Mouse (Mus musculus): Measurements from ENCODE around the gene Stk16. TPM values are rescaled to one million over a fixed set of nuclear protein-coding genes. Genes with fewer than 3 reads are reported as not detected.

The Stk16 gene
- polyA plus RNA-seq, 1 experiment from 2014 or later, result 83.1 TPM

GRCm38 (mm10) chr1:75214886-75215285, 4.2 kb downstream of the Stk16 start:
- Histone ChIP-seq H3K4me2 (no peak overlapping the region), H3K36me3 (peaks cover 45% of the 10 kb centered on the region), H3K4me3 (no peak overlapping the region), H3K9me3 (replicated peaks) (no peaks in the 10 kb centered on the region), H3K27me3 (replicated peaks) (peaks cover 37% of the 10 kb centered on the region), H3K27ac (ENCODE audit: poor library complexity, severe bottlenecking) (no peak overlapping the region), H3K9ac (no peak overlapping the region), H3K4me1 (replicated peaks) (peaks cover 41% of the 10 kb centered on the region)
- WGBS, result 71% methylated on average over 5 of the region's 5 CpGs
- ATAC-seq (ENCODE audit: insufficient number of reproducible peaks, low FRiP score), result no peak

- H3K9me3 ChIP-seq (replicated peaks), result no peaks in the 10 kb centered on the region
- no peak overlapping the region for H3K27ac ChIP-seq (ENCODE audit: poor library complexity, severe bottlenecking)
- peaks cover 46% of the 10 kb centered on the region for H3K27me3 ChIP-seq (replicated peaks)
- 93% methylated on average over 9 of the region's 9 CpGs for WGBS
- no peak overlapping the region for H3K4me2 ChIP-seq
- peaks cover 38% of the 10 kb centered on the region for H3K4me1 ChIP-seq (replicated peaks)
- no peak overlapping the region for H3K9ac ChIP-seq
- no peak for ATAC-seq (ENCODE audit: insufficient number of reproducible peaks, low FRiP score)
- H3K36me3 ChIP-seq, result peaks cover 45% of the 10 kb centered on the region
- H3K4me3 ChIP-seq, result no peak overlapping the region
Observed at GRCm38 (mm10) chr1:75215785-75216184, 5.1 kb downstream of the Stk16 start.

- WGBS, result 69% methylated on average over 13 of the region's 13 CpGs
- Histone ChIP-seq H3K9ac (no peak overlapping the region), H3K36me3 (peaks cover 41% of the 10 kb centered on the region), H3K4me2 (peak overlapping the region; percentile 99), H3K27ac (ENCODE audit: poor library complexity, severe bottlenecking) (no peak overlapping the region), H3K4me3 (0 out of 2 replicates have a peak overlapping the region, but pooled peaks have one; percentile 0), H3K4me1 (replicated peaks) (peaks cover 30% of the 10 kb centered on the region), H3K27me3 (replicated peaks) (peaks cover 57% of the 10 kb centered on the region), H3K9me3 (replicated peaks) (no peaks in the 10 kb centered on the region)
- ATAC-seq (ENCODE audit: insufficient number of reproducible peaks, low FRiP score), result no peak
Observed at GRCm38 (mm10) chr1:75216797-75217585, 6.4 kb downstream of the Stk16 start.

GRCm38 (mm10) chr1:75217893-75218226, 7.2 kb downstream of the Stk16 start:
- Histone ChIP-seq H3K4me1 (replicated peaks) (peaks cover 23% of the 10 kb centered on the region), H3K36me3 (peaks cover 34% of the 10 kb centered on the region), H3K27me3 (replicated peaks) (peaks cover 66% of the 10 kb centered on the region), H3K27ac (ENCODE audit: poor library complexity, severe bottlenecking) (no peak overlapping the region), H3K9me3 (replicated peaks) (no peaks in the 10 kb centered on the region), H3K4me2 (peak overlapping the region; percentile 99), H3K4me3 (peak overlapping the region; percentile 66), H3K9ac (peak overlapping the region; percentile 70)
- 1% methylated on average over 6 of the region's 6 CpGs for WGBS
- no peak for ATAC-seq (ENCODE audit: insufficient number of reproducible peaks, low FRiP score)

- H3K4me3 ChIP-seq, result peak overlapping the region; percentile 66
- H3K4me2 ChIP-seq, result peak overlapping the region; percentile 99
- H3K27ac ChIP-seq (ENCODE audit: poor library complexity, severe bottlenecking), result peak overlapping the region; percentile 49; the same call in 1 of the 2 replicates
- under 1% methylated on average over 38 of the region's 38 CpGs for WGBS
- peak overlapping the region; percentile 70 for H3K9ac ChIP-seq
- H3K4me1 ChIP-seq (replicated peaks), result peaks cover 20% of the 10 kb centered on the region
- peaks cover 28% of the 10 kb centered on the region for H3K36me3 ChIP-seq
- peaks cover 67% of the 10 kb centered on the region for H3K27me3 ChIP-seq (replicated peaks)
- no peaks in the 10 kb centered on the region for H3K9me3 ChIP-seq (replicated peaks)
- peak; percentile 83 for ATAC-seq (ENCODE audit: insufficient number of reproducible peaks, low FRiP score)
Observed at GRCm38 (mm10) chr1:75218227-75219001, 7.8 kb downstream of the Stk16 start.

GRCm38 (mm10) chr1:75219078-75219477, 8.4 kb downstream of the Stk16 start:
- peaks cover 22% of the 10 kb centered on the region for H3K36me3 ChIP-seq
- peaks cover 67% of the 10 kb centered on the region for H3K27me3 ChIP-seq (replicated peaks)
- ATAC-seq (ENCODE audit: insufficient number of reproducible peaks, low FRiP score), result peak; percentile 93

GRCm38 (mm10) chr1:75219531-75219930, 8.9 kb downstream of the Stk16 start, which contains the start of gene Tuba4a:
Gene Tuba4a, minus strand, starts transcription at chr1:75219865.
- peaks cover 20% of the 10 kb centered on the region for H3K4me1 ChIP-seq (replicated peaks)
- H3K27me3 ChIP-seq (replicated peaks), result peaks cover 67% of the 10 kb centered on the region
- peak within 1 kb of the TSS; percentile 99 for H3K4me2 ChIP-seq
- ATAC-seq (ENCODE audit: insufficient number of reproducible peaks, low FRiP score), result peak; percentile 18
- 1% methylated on average over 34 of the region's 34 CpGs for WGBS
- peak within 1 kb of the TSS; percentile 70 for H3K9ac ChIP-seq
- peak within 1 kb of the TSS; percentile 66 for H3K4me3 ChIP-seq
- peaks cover 17% of the 10 kb centered on the region for H3K36me3 ChIP-seq
- peak within 1 kb of the TSS; percentile 49; the same call in 1 of the 2 replicates for H3K27ac ChIP-seq (ENCODE audit: poor library complexity, severe bottlenecking)
- no peaks in the 10 kb centered on the region for H3K9me3 ChIP-seq (replicated peaks)

More at GRCm38 (mm10) chr1:75219078-75219477, 8.4 kb downstream of the Stk16 start:
- H3K9ac ChIP-seq, result peak overlapping the region; percentile 70
- H3K4me2 ChIP-seq, result peak overlapping the region; percentile 99
- peaks cover 20% of the 10 kb centered on the region for H3K4me1 ChIP-seq (replicated peaks)
- no peaks in the 10 kb centered on the region for H3K9me3 ChIP-seq (replicated peaks)
- under 1% methylated on average over 24 of the region's 24 CpGs for WGBS
- H3K27ac ChIP-seq (ENCODE audit: poor library complexity, severe bottlenecking), result no peak overlapping the region
- H3K4me3 ChIP-seq, result peak overlapping the region; percentile 66

- Histone ChIP-seq H3K36me3 (no peaks in the 10 kb centered on the region), H3K9ac (no peak overlapping the region), H3K27me3 (replicated peaks) (peaks cover 59% of the 10 kb centered on the region), H3K27ac (ENCODE audit: poor library complexity, severe bottlenecking) (no peak overlapping the region), H3K4me1 (replicated peaks) (peaks cover 23% of the 10 kb centered on the region), H3K9me3 (replicated peaks) (no peaks in the 10 kb centered on the region), H3K4me2 (no peak overlapping the region), H3K4me3 (no peak overlapping the region)
- ATAC-seq (ENCODE audit: insufficient number of reproducible peaks, low FRiP score), result no peak
- WGBS, result 69% methylated on average over 3 of the region's 3 CpGs
Observed at GRCm38 (mm10) chr1:75221538-75221937, 10.9 kb downstream of the Stk16 start.

GRCm38 (mm10) chr1:75222926-75223325, 12.3 kb downstream of the Stk16 start:
- Histone ChIP-seq H3K27ac (ENCODE audit: poor library complexity, severe bottlenecking) (no peak overlapping the region), H3K9me3 (replicated peaks) (no peaks in the 10 kb centered on the region), H3K27me3 (replicated peaks) (peaks cover 45% of the 10 kb centered on the region), H3K4me2 (no peak overlapping the region), H3K36me3 (no peaks in the 10 kb centered on the region), H3K4me1 (replicated peaks) (peaks cover 26% of the 10 kb centered on the region), H3K9ac (no peak overlapping the region), H3K4me3 (no peak overlapping the region)
- no peak for ATAC-seq (ENCODE audit: insufficient number of reproducible peaks, low FRiP score)
- 71% methylated on average over 6 of the region's 6 CpGs for WGBS

GRCm38 (mm10) chr1:75223532-75223931, 12.9 kb downstream of the Stk16 start:
- no peak overlapping the region for H3K4me2 ChIP-seq
- H3K27me3 ChIP-seq (replicated peaks), result peaks cover 39% of the 10 kb centered on the region
- peaks cover 20% of the 10 kb centered on the region for H3K4me1 ChIP-seq (replicated peaks)
- WGBS, result 54% methylated on average over 6 of the region's 6 CpGs
- H3K9ac ChIP-seq, result no peak overlapping the region
- no peak overlapping the region for H3K27ac ChIP-seq (ENCODE audit: poor library complexity, severe bottlenecking)
- no peak for ATAC-seq (ENCODE audit: insufficient number of reproducible peaks, low FRiP score)
- no peaks in the 10 kb centered on the region for H3K36me3 ChIP-seq
- H3K4me3 ChIP-seq, result no peak overlapping the region
- H3K9me3 ChIP-seq (replicated peaks), result no peaks in the 10 kb centered on the region

- H3K4me3 ChIP-seq, result no peak overlapping the region
- peaks cover 24% of the 10 kb centered on the region for H3K27me3 ChIP-seq (replicated peaks)
- no peak overlapping the region for H3K9ac ChIP-seq
- no peak for ATAC-seq (ENCODE audit: insufficient number of reproducible peaks, low FRiP score)
- H3K4me2 ChIP-seq, result no peak overlapping the region
- no peak overlapping the region for H3K27ac ChIP-seq (ENCODE audit: poor library complexity, severe bottlenecking)
- H3K4me1 ChIP-seq (replicated peaks), result peaks cover 11% of the 10 kb centered on the region
- 39% methylated on average over 3 of the region's 3 CpGs for WGBS
- no peaks in the 10 kb centered on the region for H3K36me3 ChIP-seq
- no peaks in the 10 kb centered on the region for H3K9me3 ChIP-seq (replicated peaks)
Observed at GRCm38 (mm10) chr1:75225473-75225872, 14.8 kb downstream of the Stk16 start.
